Mouse (Mus musculus) myocyte (in vitro differentiated cells): ENCODE data around the gene Dnal1. TPM values are rescaled to one million over a fixed set of nuclear protein-coding genes. Genes with fewer than 3 reads are reported as not detected.
A peak's percentile ranks its signal among the peaks of the same experiment; 100 is the strongest.

Experiments
- H3K27me3 ChIP-seq: one replicate; pipeline ENCODE4 v1.6.1; 2011; ENCODE audit not compliant: control insufficient read depth, insufficient read depth, insufficient read length
- H3K36me3 ChIP-seq: one replicate; pipeline ENCODE4 v1.6.1; 2011; ENCODE audit not compliant: control insufficient read depth, insufficient read depth
- H3K4me2 ChIP-seq: one replicate; pipeline ENCODE4 v1.6.1; 2011; ENCODE audit warnings: low read depth, control low read depth
- H3K4me3 ChIP-seq: one replicate; pipeline ENCODE4 v1.5.1; 2011; ENCODE audit warnings: mild to moderate bottlenecking, control low read depth, moderate library complexity
- H3K79me2 ChIP-seq: one replicate; pipeline ENCODE4 v1.6.1; 2011; ENCODE audit not compliant: control insufficient read depth, insufficient read depth
- H3ac ChIP-seq: one replicate; pipeline ENCODE4 v1.6.1; 2011; ENCODE audit not compliant: control insufficient read depth, insufficient read length
- CEBPB ChIP-seq: IDR thresholded peaks from 2 replicates; pipeline ENCODE4 v1.6.1; 2011; ENCODE audit warnings: mild to moderate bottlenecking, moderate library complexity; ENCODE audit not compliant: poor library complexity, insufficient read depth, severe bottlenecking
- E2F4 ChIP-seq: IDR thresholded peaks from one replicate; pipeline ENCODE4 v1.6.1; 2011; ENCODE audit warnings: mild to moderate bottlenecking, control low read depth, moderate library complexity; ENCODE audit not compliant: insufficient read depth
- MAX ChIP-seq: IDR thresholded peaks from one replicate; pipeline ENCODE4 v1.6.1; 2011; ENCODE audit warnings: low read depth, mild to moderate bottlenecking, control low read depth
- MYOD1 ChIP-seq, 3 experiments: IDR thresholded peaks; one replicate each; pipeline ENCODE4 v1.6.1; 2011; ENCODE audit warnings: control low read depth in 2 of 3, low read depth in 2 of 3, mild to moderate bottlenecking in 2 of 3, moderate library complexity in 1 of 3; ENCODE audit not compliant: insufficient read length in 2 of 3, control insufficient read depth in 1 of 3
- MYOG ChIP-seq, 3 experiments: IDR thresholded peaks; one replicate each; pipeline ENCODE4 v1.6.1; 2011; ENCODE audit warnings: control low read depth in 2 of 3, low read depth in 2 of 3, mild to moderate bottlenecking in 2 of 3; ENCODE audit not compliant: insufficient read length in 2 of 3, control insufficient read depth in 1 of 3, insufficient read depth in 1 of 3
- POLR2A ChIP-seq: IDR thresholded peaks from one replicate; pipeline ENCODE4 v1.6.1; 2011; ENCODE audit warnings: low read depth, mild to moderate bottlenecking, control low read depth, moderate library complexity; ENCODE audit not compliant: insufficient read length
- POLR2AphosphoS2 ChIP-seq: IDR thresholded peaks from one replicate; pipeline ENCODE4 v1.6.1; 2011; ENCODE audit warnings: low read depth, control low read depth; ENCODE audit not compliant: insufficient read length
- REST ChIP-seq: IDR thresholded peaks from one replicate; pipeline ENCODE4 v1.6.1; 2011; ENCODE audit warnings: mild to moderate bottlenecking, control low read depth, moderate library complexity; ENCODE audit not compliant: insufficient read depth, insufficient read length
- SRF ChIP-seq: IDR thresholded peaks from one replicate; pipeline ENCODE4 v1.6.1; 2011; ENCODE audit warnings: low read depth; ENCODE audit not compliant: control insufficient read depth, insufficient read length
- TCF12 ChIP-seq: IDR thresholded peaks from one replicate; pipeline ENCODE4 v1.6.1; 2011; ENCODE audit warnings: mild to moderate bottlenecking, control low read depth; ENCODE audit not compliant: poor library complexity, insufficient read depth, severe bottlenecking
- TCF3 ChIP-seq: IDR thresholded peaks from one replicate; pipeline ENCODE4 v1.6.1; 2011; ENCODE audit warnings: low read depth, control low read depth; ENCODE audit not compliant: insufficient read length
- USF1 ChIP-seq: IDR thresholded peaks from one replicate; pipeline ENCODE4 v1.6.1; 2011; ENCODE audit warnings: low read depth, mild to moderate bottlenecking, control low read depth, moderate library complexity
- polyA plus RNA-seq: library from polyadenylated mRNA; unstranded; fragments of >200 nt; fragmentation: generic; extraction: Trizol; gene quantifications from one replicate; pipeline ENCODE4 v1.2.1, GENCODE M21; 2012; ENCODE audit warnings: missing spikeins

The Dnal1 gene
- polyA plus RNA-seq, 1 experiment = 11.4 TPM

DNA sequence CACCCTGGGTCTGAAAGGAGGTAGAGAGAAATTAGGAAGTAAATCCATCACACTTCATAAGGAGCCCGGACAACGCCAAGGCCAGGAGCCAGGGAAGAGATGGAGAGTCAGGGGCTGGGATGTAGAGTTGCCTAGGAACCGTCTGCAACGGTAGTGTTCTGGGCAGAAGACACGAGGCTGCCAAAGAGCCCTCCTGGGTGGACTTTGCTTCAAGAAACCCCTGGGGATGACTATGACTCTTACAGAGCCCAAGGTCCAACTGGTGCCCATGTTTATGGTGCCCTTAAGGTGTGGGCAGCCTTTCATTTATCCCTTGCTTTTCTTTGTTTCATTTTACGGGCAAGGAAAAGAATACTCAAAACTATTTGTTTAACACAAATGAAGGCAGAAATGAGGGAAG is 67.8 kb downstream of the Dnal1 start:
- H3K27me3 ChIP-seq = no peaks in the 10 kb centered on the region
- H3ac ChIP-seq = no peak overlapping the region
- no peak for TF ChIP-seq TCF3
- TF ChIP-seq MYOD1 (IDR thresholded peaks at IDR 0.05; ENCODE audit: control insufficient read depth in 1 of 3, insufficient read length in 2 of 3, low read depth in 2 of 3) = no peak
- TF ChIP-seq E2F4 = no peak
- no peak for TF ChIP-seq TCF12
- no peak for TF ChIP-seq USF1
- no peak for TF ChIP-seq POLR2AphosphoS2
- no peak for TF ChIP-seq SRF
- no peak for TF ChIP-seq CEBPB
- no peak for TF ChIP-seq REST
- TF ChIP-seq MYOG (IDR thresholded peaks at IDR 0.05; ENCODE audit: control insufficient read depth in 1 of 3, insufficient read depth in 1 of 3, insufficient read length in 2 of 3, low read depth in 2 of 3) = no peak
- TF ChIP-seq MAX = no peak
- H3K4me3 ChIP-seq = no peak overlapping the region
- peaks cover 6% of the 10 kb centered on the region for H3K36me3 ChIP-seq
- H3K4me2 ChIP-seq = no peak overlapping the region
- H3K79me2 ChIP-seq = peaks cover 100% of the 10 kb centered on the region

DNA sequence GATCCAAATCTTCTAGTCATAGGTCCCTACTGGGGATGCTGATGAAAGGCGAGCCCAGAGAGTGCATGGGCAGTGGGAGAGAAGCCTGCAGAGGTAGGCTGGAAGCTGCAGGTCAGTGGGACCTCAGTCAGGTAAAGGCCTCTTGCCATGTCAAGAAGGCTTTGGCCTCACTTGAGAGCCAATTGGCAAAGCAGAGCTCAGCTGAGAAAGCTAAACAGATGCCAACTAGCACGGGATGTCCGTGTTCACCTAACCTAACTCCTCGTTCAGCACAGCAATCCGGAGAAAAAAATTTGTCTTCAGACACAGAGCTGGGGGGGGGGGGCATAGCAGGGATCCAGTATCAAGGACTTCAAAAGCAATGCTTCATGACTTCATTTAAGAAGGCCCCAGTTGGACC is 70.8 kb downstream of the Dnal1 start:
- no peak overlapping the region for H3ac ChIP-seq
- H3K36me3 ChIP-seq = peaks cover 6% of the 10 kb centered on the region
- H3K27me3 ChIP-seq = no peaks in the 10 kb centered on the region
- H3K79me2 ChIP-seq = peaks cover 98% of the 10 kb centered on the region
- no peak overlapping the region for H3K4me3 ChIP-seq
- TF ChIP-seq POLR2A = no peak
- TF ChIP-seq MYOD1 (IDR thresholded peaks at IDR 0.05; ENCODE audit: control insufficient read depth in 1 of 3, insufficient read length in 2 of 3, low read depth in 2 of 3) = no peak
- TF ChIP-seq USF1 = no peak
- TF ChIP-seq MAX = no peak
- TF ChIP-seq REST = no peak
- TF ChIP-seq CEBPB = no peak
- TF ChIP-seq TCF12 = no peak
- TF ChIP-seq SRF = no peak
- TF ChIP-seq E2F4 = no peak
- TF ChIP-seq TCF3 = no peak
- no peak for TF ChIP-seq MYOG (IDR thresholded peaks at IDR 0.05; ENCODE audit: control insufficient read depth in 1 of 3, insufficient read depth in 1 of 3, insufficient read length in 2 of 3, low read depth in 2 of 3)
- no peak for TF ChIP-seq POLR2AphosphoS2
- no peak overlapping the region for H3K4me2 ChIP-seq

DNA sequence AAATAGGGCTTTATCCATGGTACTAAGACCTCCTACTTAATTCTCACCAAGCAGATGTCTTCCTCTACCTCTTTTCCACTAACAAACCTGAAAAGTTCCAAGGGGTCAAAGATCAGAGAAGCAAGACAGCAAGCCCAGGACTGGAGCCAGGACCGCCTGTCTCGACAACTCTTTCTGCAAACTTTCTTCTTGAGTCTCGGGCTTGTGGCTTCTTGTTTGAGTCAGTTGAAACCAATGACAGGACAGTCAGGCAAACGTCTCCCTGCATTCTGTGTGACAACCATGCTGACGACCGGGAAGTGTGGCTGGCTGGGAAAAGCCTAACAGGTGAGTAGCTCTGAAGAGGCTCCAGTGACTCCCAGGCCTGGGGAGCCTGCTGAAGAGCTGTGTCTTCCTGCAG is 71.4 kb downstream of the Dnal1 start:
- Histone ChIP-seq H3ac (no peak overlapping the region), H3K36me3 (peaks cover 6% of the 10 kb centered on the region), H3K79me2 (peaks cover 98% of the 10 kb centered on the region), H3K27me3 (no peaks in the 10 kb centered on the region), H3K4me2 (no peak overlapping the region), H3K4me3 (no peak overlapping the region)
- TF ChIP-seq POLR2AphosphoS2 = no peak
- TF ChIP-seq POLR2A = no peak
- no peak for TF ChIP-seq SRF
- TF ChIP-seq MYOD1 (IDR thresholded peaks at IDR 0.05; ENCODE audit: control insufficient read depth in 1 of 3, insufficient read length in 2 of 3, low read depth in 2 of 3) = no peak
- TF ChIP-seq USF1 = no peak
- TF ChIP-seq CEBPB = no peak
- TF ChIP-seq TCF12 = no peak
- no peak for TF ChIP-seq MAX
- no peak for TF ChIP-seq MYOG (IDR thresholded peaks at IDR 0.05; ENCODE audit: control insufficient read depth in 1 of 3, insufficient read depth in 1 of 3, insufficient read length in 2 of 3, low read depth in 2 of 3)
- no peak for TF ChIP-seq REST
- no peak for TF ChIP-seq TCF3
- no peak for TF ChIP-seq E2F4

DNA sequence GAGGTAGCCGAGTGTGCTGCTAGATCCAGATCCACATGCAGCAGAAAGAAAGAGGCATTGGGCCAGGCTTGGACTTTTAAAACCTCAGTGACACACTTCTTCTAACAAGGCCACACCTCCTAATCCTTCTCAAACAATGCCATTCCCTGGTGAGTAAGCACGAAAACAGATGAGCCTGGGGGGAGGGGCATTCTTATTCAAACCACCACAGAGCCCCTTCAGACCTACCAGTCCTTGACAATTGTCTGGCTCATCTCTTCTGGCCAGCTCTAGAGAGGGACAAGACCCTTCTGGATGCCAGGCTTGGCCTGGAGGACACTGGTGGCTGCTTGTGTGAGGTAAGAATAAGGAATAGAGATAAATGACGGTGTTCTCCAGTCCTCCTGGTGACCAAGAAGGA is 72.4 kb downstream of the Dnal1 start:
- no peak for TF ChIP-seq MYOD1 (IDR thresholded peaks at IDR 0.05; ENCODE audit: control insufficient read depth in 1 of 3, insufficient read length in 2 of 3, low read depth in 2 of 3)
- TF ChIP-seq SRF = no peak
- no peak for TF ChIP-seq MYOG (IDR thresholded peaks at IDR 0.05; ENCODE audit: control insufficient read depth in 1 of 3, insufficient read depth in 1 of 3, insufficient read length in 2 of 3, low read depth in 2 of 3)
- TF ChIP-seq CEBPB = no peak
- TF ChIP-seq TCF12 = no peak
- TF ChIP-seq POLR2AphosphoS2 = no peak
- no peak for TF ChIP-seq MAX
- TF ChIP-seq E2F4 = no peak
- TF ChIP-seq POLR2A = no peak
- TF ChIP-seq TCF3 = no peak
- TF ChIP-seq REST = no peak
- no peak for TF ChIP-seq USF1

DNA sequence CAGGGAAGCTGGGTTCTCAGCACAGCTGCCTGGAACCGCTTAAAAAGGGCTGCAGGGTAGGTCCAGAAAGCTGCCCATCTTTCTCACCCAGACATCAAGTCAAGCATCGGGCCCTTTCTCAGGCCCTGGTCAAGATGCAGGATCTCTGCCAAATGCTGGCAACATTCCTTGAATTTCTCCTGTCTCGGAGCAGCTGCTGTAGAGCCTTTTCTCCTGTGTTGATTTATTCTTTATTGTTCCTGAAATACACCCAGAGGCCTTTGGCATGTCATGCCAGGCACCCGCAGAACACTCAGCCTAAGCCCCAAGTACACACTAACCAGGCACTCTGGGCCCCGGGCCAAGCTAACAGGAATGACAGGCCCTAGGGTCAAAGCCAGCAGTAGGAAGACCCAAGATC is 72.8 kb downstream of the Dnal1 start:
- Histone ChIP-seq H3K27me3 (no peaks in the 10 kb centered on the region), H3K4me3 (no peak overlapping the region), H3K36me3 (peaks cover 6% of the 10 kb centered on the region), H3K4me2 (peak overlapping the region; percentile 48), H3ac (no peak overlapping the region), H3K79me2 (peaks cover 98% of the 10 kb centered on the region)
- TF ChIP-seq CEBPB (no peak), USF1 (no peak), POLR2AphosphoS2 (no peak), TCF3 (no peak), SRF (no peak), TCF12 (peak; percentile 58), POLR2A (no peak), MYOG (IDR thresholded peaks at IDR 0.05; ENCODE audit: control insufficient read depth in 1 of 3, insufficient read depth in 1 of 3, insufficient read length in 2 of 3, low read depth in 2 of 3) (peak in 2 of 3 experiments; percentile 51 to 54), MYOD1 (IDR thresholded peaks at IDR 0.05; ENCODE audit: control insufficient read depth in 1 of 3, insufficient read length in 2 of 3, low read depth in 2 of 3) (peak; percentile 47 to 77 (median 56)), REST (no peak), MAX (no peak), E2F4 (no peak)

More for the DNA sequence above, 72.4 kb downstream of the Dnal1 start:
- no peak overlapping the region for H3K4me3 ChIP-seq
- no peak overlapping the region for H3ac ChIP-seq
- H3K27me3 ChIP-seq = no peaks in the 10 kb centered on the region
- peaks cover 98% of the 10 kb centered on the region for H3K79me2 ChIP-seq
- peaks cover 6% of the 10 kb centered on the region for H3K36me3 ChIP-seq
- no peak overlapping the region for H3K4me2 ChIP-seq
